Mouse (Mus musculus) heart, adult 2 months (tissue): ENCODE results near the gene Nrp2. TPM values are rescaled to one million over a fixed set of nuclear protein-coding genes. Genes with fewer than 3 reads are reported as not detected.

Experiments
- DNase-seq, 2 experiments: peaks; one replicate each; pipeline ENCODE4 v3.0.0; 2021
- H3K27ac ChIP-seq: fragments of 200-600 bp; 2 replicates; pipeline ENCODE4 v1.8.1; 2022
- H3K27me3 ChIP-seq: fragments of 200-500 bp; 2 replicates; pipeline ENCODE4 v1.6.1; 2012; ENCODE audit warnings: mild to moderate bottlenecking, low read length, inconsistent platforms, mixed read lengths; ENCODE audit not compliant: control insufficient read depth, insufficient read depth
- H3K36me3 ChIP-seq: fragments of 200-500 bp; 2 replicates; pipeline ENCODE4 v1.6.1; 2012; ENCODE audit warnings: low read length, inconsistent platforms; ENCODE audit not compliant: control insufficient read depth, insufficient read depth
- H3K4me1 ChIP-seq: fragments of 200-500 bp; 2 replicates; pipeline ENCODE4 v1.6.1; 2011; ENCODE audit warnings: low read length; ENCODE audit not compliant: control insufficient read depth, insufficient read depth
- H3K4me3 ChIP-seq: fragments of 200-600 bp; 2 replicates; pipeline ENCODE4 v1.8.1; 2022
- H3K79me2 ChIP-seq: fragments of 200-500 bp; replicated peaks from 2 replicates; pipeline ENCODE4 v1.6.1; 2012; ENCODE audit warnings: mild to moderate bottlenecking, inconsistent platforms, low read length, moderate library complexity, mixed read lengths; ENCODE audit not compliant: control insufficient read depth, insufficient read depth
- H3K9ac ChIP-seq: fragments of 200-500 bp; 2 replicates; pipeline ENCODE4 v1.6.1; 2012; ENCODE audit warnings: low read depth, mild to moderate bottlenecking, control low read depth, inconsistent platforms, low read length, mixed read lengths
- CTCF ChIP-seq: fragments of 200-600 bp; IDR thresholded peaks from 2 replicates; pipeline ENCODE4 v1.8.1; 2022; ENCODE audit warnings: antibody characterized with exemption, mild to moderate bottlenecking, moderate library complexity
- EP300 ChIP-seq: fragments of 200-500 bp; IDR thresholded peaks from 2 replicates; pipeline ENCODE4 v1.6.1; 2011; ENCODE audit warnings: low read depth, low read length, control low read depth; ENCODE audit not compliant: insufficient read depth
- POLR2A ChIP-seq: fragments of 200-500 bp; IDR thresholded peaks from 2 replicates; pipeline ENCODE4 v1.6.1; 2011; ENCODE audit warnings: mild to moderate bottlenecking, low read depth, low read length, control low read depth; ENCODE audit not compliant: insufficient read depth
- WGBS: fragments of 180-500 bp; shearing (Covaris S2); methylation state at CpG from one replicate; pipeline ENCODE4 v1.1.7; 2018; 5-methylcytosine and 5-hydroxymethylcytosine counted together
- intact Hi-C: fragments of 180-260 bp; cut with DNase I; formaldehyde crosslinking; loops from one replicate; pipeline ENCODE4 v1.15.1; 2025
- polyA plus RNA-seq: library from polyadenylated mRNA; depleted of rRNA; stranded (reverse); fragments of >200 nt; gene quantifications from 2 replicates; pipeline ENCODE4 v1.2.3, GENCODE M21; 2012
- total RNA-seq, 2 experiments: library from RNA; stranded (reverse); gene quantifications; 2 replicates each; pipeline ENCODE4 v1.2.3; 2021

The Nrp2 gene
- total and polyA plus RNA-seq, 3 experiments = 15.6 to 29.6 (median 20.7) TPM

- H3K9ac ChIP-seq = peak overlapping the region; percentile 76
- H3K27ac ChIP-seq = peak overlapping the region; percentile 85
- H3K27me3 ChIP-seq = no peaks in the 10 kb centered on the region
- WGBS = under 1% methylated on average over 35 of the region's 35 CpGs
- peak; percentile 59 for TF ChIP-seq CTCF
- TF ChIP-seq EP300 = no peak
- no peak for TF ChIP-seq POLR2A
- intact Hi-C loops = loop anchor here (2.0 to 5.0 kb wide), 2 partner anchors 40 to 71 kb away; no protein-coding TSS in a partner anchor
- H3K79me2 ChIP-seq = no peaks in the 10 kb centered on the region
- H3K4me3 ChIP-seq = peak overlapping the region; percentile 52
- DNase-seq = peak; percentile 56 to 64
- peaks cover 6% of the 10 kb centered on the region; the same call in 1 of the 2 replicates for H3K36me3 ChIP-seq
- H3K4me1 ChIP-seq = peaks cover 8% of the 10 kb centered on the region
Observed at GRCm38 (mm10) chr1:62707101-62707912, 4.2 kb downstream of the Nrp2 start.

GRCm38 (mm10) chr1:62707913-62708860 lies 5.1 kb downstream of the Nrp2 start:
- Histone ChIP-seq H3K4me3 (peak overlapping the region; percentile 52), H3K9ac (no peak overlapping the region)
- WGBS = 45% methylated on average over 17 of the region's 17 CpGs

GRCm38 (mm10) chr1:62709770-62710335 lies 6.8 kb downstream of the Nrp2 start:
- peak overlapping the region; percentile 48 for H3K27ac ChIP-seq
- H3K79me2 ChIP-seq = no peaks in the 10 kb centered on the region
- H3K4me3 ChIP-seq = no peak overlapping the region
- peaks cover 8% of the 10 kb centered on the region for H3K4me1 ChIP-seq
- H3K9ac ChIP-seq = no peak overlapping the region; the same call in 1 of the 2 replicates
- peaks cover 9% of the 10 kb centered on the region; the same call in 1 of the 2 replicates for H3K36me3 ChIP-seq
- no peaks in the 10 kb centered on the region for H3K27me3 ChIP-seq
- TF ChIP-seq POLR2A (no peak), EP300 (no peak), CTCF (no peak)
- intact Hi-C loops = loop anchor here (5.0 kb wide), 1 partner anchor 37 kb away; no protein-coding TSS in a partner anchor
- 26% methylated on average over 5 of the region's 5 CpGs for WGBS
- no peak for DNase-seq

More at GRCm38 (mm10) chr1:62707913-62708860, 5.1 kb downstream of the Nrp2 start:
- H3K36me3 ChIP-seq = peaks cover 9% of the 10 kb centered on the region; the same call in 1 of the 2 replicates
- H3K79me2 ChIP-seq = no peaks in the 10 kb centered on the region
- H3K27ac ChIP-seq = peak overlapping the region; percentile 85
- no peaks in the 10 kb centered on the region for H3K27me3 ChIP-seq
- intact Hi-C loops = loop anchor here (2.0 to 5.0 kb wide), 2 partner anchors 39 to 71 kb away; no protein-coding TSS in a partner anchor
- TF ChIP-seq CTCF (no peak), POLR2A (no peak), EP300 (no peak)
- DNase-seq = no peak
- H3K4me1 ChIP-seq = peaks cover 8% of the 10 kb centered on the region

GRCm38 (mm10) chr1:62713021-62713676 lies 10.1 kb downstream of the Nrp2 start:
- H3K79me2 ChIP-seq = 0 out of 2 replicates have a peak, but pooled peaks cover 2% of the 10 kb centered on the region
- H3K27ac ChIP-seq = no peak overlapping the region; the same call in 1 of the 2 replicates
- H3K4me1 ChIP-seq = peaks cover 15% of the 10 kb centered on the region
- no peak for DNase-seq
- TF ChIP-seq EP300 (no peak), CTCF (no peak), POLR2A (no peak)
- H3K9ac ChIP-seq = no peak overlapping the region
- no peaks in the 10 kb centered on the region for H3K27me3 ChIP-seq
- H3K4me3 ChIP-seq = no peak overlapping the region
- peaks cover 12% of the 10 kb centered on the region for H3K36me3 ChIP-seq
- intact Hi-C loops = no loop called here
- 62% methylated on average over 17 of the region's 17 CpGs for WGBS

- intact Hi-C loops = no loop called here
- Histone ChIP-seq H3K27me3 (no peaks in the 10 kb centered on the region), H3K4me3 (no peak overlapping the region), H3K36me3 (peaks cover 21% of the 10 kb centered on the region), H3K79me2 (0 out of 2 replicates have a peak, but pooled peaks cover 2% of the 10 kb centered on the region), H3K27ac (no peak overlapping the region), H3K4me1 (peaks cover 23% of the 10 kb centered on the region), H3K9ac (no peak overlapping the region)
- no peak for DNase-seq
- TF ChIP-seq CTCF (no peak), POLR2A (no peak), EP300 (no peak)
- 83% methylated on average over 1 of the region's 1 CpGs for WGBS
Observed at GRCm38 (mm10) chr1:62715004-62715403, 11.9 kb downstream of the Nrp2 start.
